Mouse (Mus musculus) ES-Bruce4 (cell line): ENCODE results near the gene Slc9a1. TPM values are rescaled to one million over a fixed set of nuclear protein-coding genes. Genes with fewer than 3 reads are reported as not detected.

Experiments used
- H3K27ac ChIP-seq: 2 replicates; pipeline ENCODE4 v1.5.1; 2012; ENCODE audit warnings: low read length, inconsistent platforms; ENCODE audit not compliant: insufficient read depth
- H3K27me3 ChIP-seq: 2 replicates; pipeline ENCODE4 v1.6.1; 2012; ENCODE audit warnings: mild to moderate bottlenecking, low read length, inconsistent platforms; ENCODE audit not compliant: control insufficient read depth, poor library complexity, insufficient read depth, severe bottlenecking
- H3K36me3 ChIP-seq: 2 replicates; pipeline ENCODE4 v1.6.1; 2012; ENCODE audit warnings: inconsistent platforms, mild to moderate bottlenecking, low read length, moderate library complexity; ENCODE audit not compliant: control insufficient read depth, poor library complexity, insufficient read depth, severe bottlenecking
- H3K4me1 ChIP-seq: one replicate; pipeline ENCODE4 v1.8.1; 2011; ENCODE audit warnings: low read length; ENCODE audit not compliant: control insufficient read depth, insufficient read depth
- H3K4me3 ChIP-seq: 2 replicates; pipeline ENCODE4 v1.5.1; 2011; ENCODE audit warnings: low read depth, mild to moderate bottlenecking, low read length
- H3K9ac ChIP-seq: 2 replicates; pipeline ENCODE4 v1.6.1; 2012; ENCODE audit warnings: low read depth, mild to moderate bottlenecking, inconsistent platforms; ENCODE audit not compliant: poor library complexity, severe bottlenecking
- H3K9me3 ChIP-seq: replicated peaks from 2 replicates; pipeline ENCODE4 v1.6.1; 2012; ENCODE audit warnings: mild to moderate bottlenecking, low read length, inconsistent platforms; ENCODE audit not compliant: control insufficient read depth, poor library complexity, insufficient read depth, severe bottlenecking
- CTCF ChIP-seq: IDR thresholded peaks from one replicate; pipeline ENCODE4 v1.8.1; 2011; ENCODE audit warnings: low read depth, low read length
- EP300 ChIP-seq: IDR thresholded peaks from 2 replicates; pipeline ENCODE4 v1.6.1; 2011; ENCODE audit warnings: low read depth, low read length; ENCODE audit not compliant: insufficient read depth
- POLR2A ChIP-seq: IDR thresholded peaks from one replicate; pipeline ENCODE4 v1.8.1; 2011; ENCODE audit warnings: low read length; ENCODE audit not compliant: insufficient read depth
- polyA plus RNA-seq: library from polyadenylated mRNA; stranded (reverse); fragments of >200 nt; gene quantifications from 2 replicates; pipeline ENCODE4 v1.2.4, GENCODE M21; 2011; ENCODE audit warnings: low read depth; ENCODE audit not compliant: missing spikeins, insufficient read depth, insufficient read length

Gene Slc9a1
- polyA plus RNA-seq, 1 experiment = 21.4 TPM

- Histone ChIP-seq H3K9ac (peak overlapping the region; percentile 89), H3K36me3 (no peaks in the 10 kb centered on the region), H3K4me1 (no peaks in the 10 kb centered on the region), H3K27me3 (no peaks in the 10 kb centered on the region), H3K4me3 (peak overlapping the region; percentile 65), H3K9me3 (no peaks in the 10 kb centered on the region), H3K27ac (no peak overlapping the region)
- TF ChIP-seq CTCF (no peak), POLR2A (no peak), EP300 (no peak)
Observed at GRCm38 (mm10) chr4:133339148-133339749, 30.3 kb upstream of the Slc9a1 start.

DNA sequence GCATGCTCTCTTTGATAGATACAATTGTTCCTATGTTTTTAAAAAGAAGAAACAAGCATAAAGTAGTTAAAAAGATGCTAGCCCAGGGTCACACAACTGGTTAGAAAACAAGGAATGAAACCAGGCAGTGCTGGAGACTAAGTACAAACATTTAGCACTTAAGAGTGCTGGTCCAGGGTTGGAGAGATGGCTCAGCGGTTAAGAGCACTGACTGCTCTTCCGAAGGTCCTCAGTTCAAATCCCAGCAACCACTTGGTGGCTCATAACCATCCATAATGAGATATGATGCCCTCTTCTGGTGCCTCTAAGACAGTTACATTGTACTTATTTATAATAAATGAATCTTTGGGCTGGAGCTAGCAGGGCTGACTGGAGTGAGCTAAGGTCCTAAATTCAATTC, 29.3 kb upstream of the Slc9a1 start:
- no peaks in the 10 kb centered on the region for H3K4me1 ChIP-seq
- H3K27me3 ChIP-seq = no peaks in the 10 kb centered on the region
- TF ChIP-seq EP300 = no peak
- H3K36me3 ChIP-seq = no peaks in the 10 kb centered on the region
- H3K9me3 ChIP-seq = no peaks in the 10 kb centered on the region
- no peak overlapping the region for H3K27ac ChIP-seq
- no peak overlapping the region for H3K9ac ChIP-seq
- no peak overlapping the region for H3K4me3 ChIP-seq

DNA sequence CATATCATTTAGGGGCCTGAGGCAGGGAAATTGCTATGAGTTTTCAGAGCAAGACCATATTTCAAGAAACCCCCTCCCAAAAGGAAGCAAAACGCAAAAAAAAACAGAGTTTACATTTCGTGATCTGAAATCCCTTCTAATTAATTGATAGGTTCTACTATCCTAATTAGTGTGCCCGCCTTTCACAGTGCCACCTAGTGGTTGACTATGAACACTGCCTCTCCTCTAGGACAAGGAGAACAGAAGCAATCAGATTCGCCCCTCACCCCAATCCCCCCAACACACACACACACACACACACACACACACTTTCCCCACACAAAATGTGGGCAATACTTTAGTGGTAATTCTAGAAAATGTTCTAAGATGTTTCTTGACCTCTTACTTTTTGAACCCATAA, 25.4 kb upstream of the Slc9a1 start:
- Histone ChIP-seq H3K4me1 (no peaks in the 10 kb centered on the region), H3K9ac (no peak overlapping the region), H3K36me3 (no peaks in the 10 kb centered on the region), H3K27ac (no peak overlapping the region), H3K27me3 (no peaks in the 10 kb centered on the region), H3K4me3 (no peak overlapping the region), H3K9me3 (no peaks in the 10 kb centered on the region)
- peak; percentile 53 for TF ChIP-seq CTCF
- no peak for TF ChIP-seq EP300
- TF ChIP-seq POLR2A = no peak

- Histone ChIP-seq H3K27ac (no peak overlapping the region), H3K4me1 (no peaks in the 10 kb centered on the region), H3K9me3 (no peaks in the 10 kb centered on the region), H3K27me3 (no peaks in the 10 kb centered on the region), H3K9ac (no peak overlapping the region), H3K36me3 (no peaks in the 10 kb centered on the region), H3K4me3 (no peak overlapping the region)
- TF ChIP-seq EP300 (no peak), POLR2A (no peak), CTCF (no peak)
Observed at GRCm38 (mm10) chr4:133345702-133346101, 23.8 kb upstream of the Slc9a1 start.

DNA sequence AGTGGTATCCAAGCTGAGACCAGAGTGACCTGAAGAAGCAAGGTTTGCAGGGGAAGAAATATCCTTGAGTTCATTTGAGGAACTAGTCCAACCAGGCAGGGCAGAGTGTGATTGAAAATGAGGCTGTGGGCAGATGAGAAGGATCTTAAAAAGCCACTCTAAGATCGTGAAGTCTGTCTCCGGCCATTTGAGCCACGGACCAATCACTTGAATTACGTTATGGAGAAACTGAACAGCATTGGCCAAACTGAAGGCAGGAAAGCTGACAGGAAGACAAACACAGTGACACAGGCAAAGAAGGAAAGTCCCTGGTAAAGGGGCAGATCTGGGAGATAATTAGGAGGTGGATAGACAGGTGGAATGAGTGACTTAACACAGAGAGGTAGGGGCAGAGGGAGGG, 22.9 kb upstream of the Slc9a1 start:
- Histone ChIP-seq H3K9ac (no peak overlapping the region), H3K4me1 (no peaks in the 10 kb centered on the region), H3K27me3 (no peaks in the 10 kb centered on the region), H3K36me3 (no peaks in the 10 kb centered on the region), H3K4me3 (no peak overlapping the region), H3K27ac (no peak overlapping the region), H3K9me3 (no peaks in the 10 kb centered on the region)
- no peak for TF ChIP-seq CTCF
- TF ChIP-seq POLR2A = no peak
- TF ChIP-seq EP300 = no peak

- no peaks in the 10 kb centered on the region for H3K27me3 ChIP-seq
- no peak for TF ChIP-seq EP300
- TF ChIP-seq CTCF = peak; percentile 41
- no peak overlapping the region for H3K4me3 ChIP-seq
- H3K9ac ChIP-seq = no peak overlapping the region; the same call in 1 of the 2 replicates
- H3K9me3 ChIP-seq = no peaks in the 10 kb centered on the region
- no peaks in the 10 kb centered on the region for H3K4me1 ChIP-seq
- peak overlapping the region; percentile 80 for H3K27ac ChIP-seq
- no peaks in the 10 kb centered on the region for H3K36me3 ChIP-seq
Observed at GRCm38 (mm10) chr4:133347624-133348023, 21.9 kb upstream of the Slc9a1 start.
